Mouse (Mus musculus) hindbrain, embryonic 16.5 days (tissue): Measurements from ENCODE around the gene Dync1li1. TPM values are rescaled to one million over a fixed set of nuclear protein-coding genes. Genes with fewer than 3 reads are reported as not detected.
"Not testable (repeated sequence)": the region's sequence is repeated elsewhere in the genome, so short reads cannot be mapped to it uniquely, and the experiment has no call there.

Experiments used
- ATAC-seq: fragments of 200-750 bp; cut with Nextera tagmentation; 2 replicates; pipeline ENCODE4 v1.8.0; 2017; ENCODE audit warnings: moderate TSS enrichment, moderate library complexity
- H3K27ac ChIP-seq: fragments of 300-500 bp; sonication (generic); 2 replicates; pipeline ENCODE4 v1.5.1; 2014; ENCODE audit warnings: low read depth, mild to moderate bottlenecking, control low read depth, low read length, moderate library complexity
- H3K27me3 ChIP-seq: fragments of 300-500 bp; sonication (generic); replicated peaks from 2 replicates; pipeline ENCODE4 v1.6.1; 2014; ENCODE audit warnings: low read length; ENCODE audit not compliant: control insufficient read depth, insufficient read depth
- H3K36me3 ChIP-seq: fragments of 300-500 bp; sonication (generic); 2 replicates; pipeline ENCODE4 v1.6.1; 2014; ENCODE audit warnings: mild to moderate bottlenecking, low read length, moderate library complexity, mixed read lengths; ENCODE audit not compliant: control insufficient read depth, insufficient read depth
- H3K4me1 ChIP-seq: fragments of 300-500 bp; sonication (generic); 2 replicates; pipeline ENCODE4 v1.6.1; 2014; ENCODE audit warnings: low read depth, low read length; ENCODE audit not compliant: control insufficient read depth, insufficient read depth
- H3K4me2 ChIP-seq: fragments of 300-500 bp; sonication (generic); 2 replicates; pipeline ENCODE4 v1.6.1; 2014; ENCODE audit warnings: mild to moderate bottlenecking, low read length, control low read depth, moderate library complexity
- H3K4me3 ChIP-seq: fragments of 300-500 bp; sonication (generic); 2 replicates; pipeline ENCODE4 v1.5.1; 2014; ENCODE audit warnings: mild to moderate bottlenecking, low read length, control low read depth, moderate library complexity
- H3K9ac ChIP-seq: fragments of 300-500 bp; sonication (generic); 2 replicates; pipeline ENCODE4 v1.6.1; 2014; ENCODE audit warnings: low read depth, mild to moderate bottlenecking, control low read depth, low read length, moderate library complexity
- H3K9me3 ChIP-seq: fragments of 300-500 bp; sonication (generic); 2 replicates; pipeline ENCODE4 v1.6.1; 2014; ENCODE audit warnings: mild to moderate bottlenecking, low read length, moderate library complexity; ENCODE audit not compliant: control insufficient read depth
- WGBS: fragments of 180-500 bp; shearing (Covaris S2); extraction: QIAGEN DNeasy Blood & Tissue Kit; methylation state at CpG from one replicate; pipeline ENCODE4 v1.1.7; 2014; 5-methylcytosine and 5-hydroxymethylcytosine counted together
- polyA plus RNA-seq: library from polyadenylated mRNA; unstranded; fragments of >200 nt; fragmentation: Nextera tagmentation; extraction: Ambion mirVana; gene quantifications from 2 replicates; pipeline ENCODE4 v1.2.1, GENCODE M21; 2015

Gene Dync1li1
- polyA plus RNA-seq: 105 and 116 TPM in 2 replicates

- Histone ChIP-seq H3K9me3 (no peaks in the 10 kb centered on the region), H3K36me3 (0 out of 2 replicates have a peak, but pooled peaks cover 3% of the 10 kb centered on the region), H3K27ac (peak within 1 kb of the TSS; percentile 98), H3K27me3 (no peaks in the 10 kb centered on the region), H3K4me3 (peak within 1 kb of the TSS; percentile 96), H3K4me1 (peaks cover 16% of the 10 kb centered on the region), H3K9ac (peak within 1 kb of the TSS; percentile 98), H3K4me2 (peak within 1 kb of the TSS; percentile 65)
- ATAC-seq: peak; percentile 96
- WGBS: under 1% methylated on average over 55 of the region's 57 CpGs
Measured at GRCm38 (mm10) chr9:114688252-114688952, at the start of gene Dync1li1. Gene Dync1li1, plus strand, starts transcription at chr9:114688790.

GRCm38 (mm10) chr9:114639186-114639748 lies 49.3 kb upstream of the Dync1li1 start:
- Histone ChIP-seq H3K27ac (peak overlapping the region; percentile 77), H3K36me3 (0 out of 2 replicates have a peak, but pooled peaks cover 2% of the 10 kb centered on the region), H3K9ac (peak overlapping the region; percentile 76), H3K9me3 (no peaks in the 10 kb centered on the region), H3K4me1 (peaks cover 17% of the 10 kb centered on the region), H3K27me3 (peaks cover 12% of the 10 kb centered on the region), H3K4me2 (peak overlapping the region; percentile 95), H3K4me3 (peak overlapping the region; percentile 63)
- WGBS: 14% methylated on average over 18 of the region's 18 CpGs
- ATAC-seq: no peak

GRCm38 (mm10) chr9:114639839-114640646 lies 48.5 kb upstream of the Dync1li1 start, which contains the start of gene Cnot10:
Gene Cnot10, minus strand, starts transcription at chr9:114640184.
- peak; percentile 98 for ATAC-seq
- H3K36me3 ChIP-seq: 0 out of 2 replicates have a peak, but pooled peaks cover 2% of the 10 kb centered on the region
- H3K9me3 ChIP-seq: no peaks in the 10 kb centered on the region
- H3K4me3 ChIP-seq: peak within 1 kb of the TSS; percentile 63
- peaks cover 12% of the 10 kb centered on the region for H3K27me3 ChIP-seq
- peak within 1 kb of the TSS; percentile 95 for H3K4me2 ChIP-seq
- H3K4me1 ChIP-seq: peaks cover 17% of the 10 kb centered on the region
- peak within 1 kb of the TSS; percentile 77 for H3K27ac ChIP-seq
- 4% methylated on average over 51 of the region's 51 CpGs for WGBS
- H3K9ac ChIP-seq: peak within 1 kb of the TSS; percentile 76

- ATAC-seq: no peak
- Histone ChIP-seq H3K9me3 (no peaks in the 10 kb centered on the region), H3K36me3 (no peaks in the 10 kb centered on the region), H3K4me2 (no peak overlapping the region), H3K27me3 (peaks cover 14% of the 10 kb centered on the region), H3K27ac (no peak overlapping the region), H3K9ac (no peak overlapping the region), H3K4me3 (no peak overlapping the region), H3K4me1 (no peaks in the 10 kb centered on the region)
- 91% methylated on average over 12 of the region's 12 CpGs for WGBS
Measured at GRCm38 (mm10) chr9:114646556-114647505, 41.8 kb upstream of the Dync1li1 start.

- H3K4me2 ChIP-seq: no peak overlapping the region
- 81% methylated on average over 28 of the region's 28 CpGs for WGBS
- ATAC-seq: no peak
Measured at GRCm38 (mm10) chr9:114647506-114648432, 40.8 kb upstream of the Dync1li1 start.

GRCm38 (mm10) chr9:114648472-114648871 lies 40.1 kb upstream of the Dync1li1 start:
- not testable (repeated sequence) for ATAC-seq, H3K9me3 ChIP-seq, H3K36me3 ChIP-seq, H3K4me1 ChIP-seq, H3K27me3 ChIP-seq, H3K4me2 ChIP-seq, H3K4me3 ChIP-seq, H3K9ac ChIP-seq, H3K27ac ChIP-seq
- 50% methylated on average over 8 of the region's 9 CpGs for WGBS

More at GRCm38 (mm10) chr9:114647506-114648432, 40.8 kb upstream of the Dync1li1 start:
- H3K4me1 ChIP-seq: no peaks in the 10 kb centered on the region
- no peak overlapping the region for H3K27ac ChIP-seq
- H3K9ac ChIP-seq: no peak overlapping the region
- H3K4me3 ChIP-seq: no peak overlapping the region
- peaks cover 13% of the 10 kb centered on the region for H3K27me3 ChIP-seq
- H3K9me3 ChIP-seq: no peaks in the 10 kb centered on the region
- H3K36me3 ChIP-seq: no peaks in the 10 kb centered on the region

GRCm38 (mm10) chr9:114649371-114649770 lies 39.2 kb upstream of the Dync1li1 start:
- H3K4me2 ChIP-seq: no peak overlapping the region
- no peak overlapping the region for H3K4me3 ChIP-seq
- no peaks in the 10 kb centered on the region for H3K9me3 ChIP-seq
- 79% methylated on average over 5 of the region's 5 CpGs for WGBS
- no peak overlapping the region for H3K27ac ChIP-seq
- 0 out of 2 replicates have a peak, but pooled peaks cover 2% of the 10 kb centered on the region for H3K27me3 ChIP-seq
- no peaks in the 10 kb centered on the region for H3K4me1 ChIP-seq
- no peak for ATAC-seq
- H3K36me3 ChIP-seq: no peaks in the 10 kb centered on the region
- H3K9ac ChIP-seq: no peak overlapping the region
